Comparison of ENCODE assay signal across 7 mouse cellular contexts in genomic region chr14:100283411-100284118, GRCm38 (mm10). TPM values are rescaled to one million over a fixed set of nuclear protein-coding genes. Genes with fewer than 3 reads are reported as not detected.
A peak's percentile ranks its signal among the peaks of the same experiment; 100 is the strongest.
DNase-seq lines count a peak whose midpoint lies in the region; TF ChIP-seq lines count a peak whose summit lies in the region.

No protein-coding gene starts in this region.

- peaks cover 16% of the 10 kb centered on the region for H3K79me2 ChIP-seq in myocyte (ENCODE audit: control insufficient read depth, insufficient read depth)

- DNase-seq in ES-CJ7 (ENCODE audit: low read depth, low spot score) = peak; percentile 29
- DNase-seq in adrenal gland, postnatal 25 days = peak; percentile 26
- peak; percentile 56 for DNase-seq in forebrain, embryonic 10.5 days (ENCODE audit: extremely low spot score, low spot score)
- peak; percentile 64 for DNase-seq in hindbrain, embryonic 10.5 days (ENCODE audit: low spot score)
- peak; percentile 51 for DNase-seq in left cerebral cortex, postnatal 4 days
- DNase-seq in urinary bladder, adult 2 months (ENCODE audit: low spot score) = no peak

- intact Hi-C loops in left cerebral cortex, postnatal 4 days (cut with DNase I) = loop anchor here (2.0 kb wide), 1 partner anchor 353 kb away; no protein-coding TSS in a partner anchor

- peak overlapping the region; percentile 95 for H3K27ac ChIP-seq in forebrain, embryonic 10.5 days
- peak overlapping the region; percentile 95 for H3K27ac ChIP-seq in hindbrain, embryonic 10.5 days

- 0% methylated on average over 27 of the region's 27 CpGs for WGBS in forebrain, embryonic 10.5 days
- WGBS in hindbrain, embryonic 10.5 days = 0% methylated on average over 27 of the region's 27 CpGs

- H3K4me2 ChIP-seq in myocyte (ENCODE audit: low read depth) = peak overlapping the region; percentile 84

- H3K36me3 ChIP-seq in forebrain, embryonic 10.5 days (replicated peaks) = peaks cover 8% of the 10 kb centered on the region
- no peaks in the 10 kb centered on the region for H3K36me3 ChIP-seq in hindbrain, embryonic 10.5 days
- H3K36me3 ChIP-seq in myocyte (ENCODE audit: control insufficient read depth, insufficient read depth) = no peaks in the 10 kb centered on the region

- TF ChIP-seq POLR2A in myocyte (IDR thresholded peaks at IDR 0.05; ENCODE audit: insufficient read length, low read depth) = no peak

- peaks cover 19% of the 10 kb centered on the region for H3K27me3 ChIP-seq in forebrain, embryonic 10.5 days (ENCODE audit: poor library complexity, severe bottlenecking)
- peaks cover 20% of the 10 kb centered on the region for H3K27me3 ChIP-seq in hindbrain, embryonic 10.5 days (ENCODE audit: insufficient read depth, poor library complexity, severe bottlenecking)
- H3K27me3 ChIP-seq in myocyte (ENCODE audit: control insufficient read depth, insufficient read depth, insufficient read length) = no peaks in the 10 kb centered on the region

- H3K4me3 ChIP-seq in forebrain, embryonic 10.5 days = peak overlapping the region; percentile 72
- H3K4me3 ChIP-seq in hindbrain, embryonic 10.5 days = peak overlapping the region; percentile 69
- H3K4me3 ChIP-seq in myocyte = peak overlapping the region; percentile 84

- peak overlapping the region; percentile 24 for H3ac ChIP-seq in myocyte (ENCODE audit: control insufficient read depth, insufficient read length)

- peaks cover 47% of the 10 kb centered on the region for H3K4me1 ChIP-seq in forebrain, embryonic 10.5 days
- peaks cover 41% of the 10 kb centered on the region for H3K4me1 ChIP-seq in hindbrain, embryonic 10.5 days (replicated peaks)

- H3K9me3 ChIP-seq in forebrain, embryonic 10.5 days = peaks cover 9% of the 10 kb centered on the region
- peaks cover 7% of the 10 kb centered on the region for H3K9me3 ChIP-seq in hindbrain, embryonic 10.5 days

TF ChIP-seq in myocyte, 11 proteins besides CTCF, POLR2A, EP300 and RAD21:
- TF ChIP-seq TCF3 (IDR thresholded peaks at IDR 0.05; ENCODE audit: insufficient read length, low read depth) (no peak), USF1 (IDR thresholded peaks at IDR 0.05; ENCODE audit: low read depth) (no peak), MYOG (IDR thresholded peaks at IDR 0.05; ENCODE audit: control insufficient read depth in 1 of 3, insufficient read depth in 1 of 3, insufficient read length in 2 of 3, low read depth in 2 of 3) (no peak), MAX (IDR thresholded peaks at IDR 0.05; ENCODE audit: low read depth) (no peak), SRF (IDR thresholded peaks at IDR 0.05; ENCODE audit: control insufficient read depth, insufficient read length, low read depth) (no peak), MYOD1 (IDR thresholded peaks at IDR 0.05; ENCODE audit: control insufficient read depth in 1 of 3, insufficient read length in 2 of 3, low read depth in 2 of 3) (no peak), E2F4 (IDR thresholded peaks at IDR 0.05; ENCODE audit: insufficient read depth) (no peak), CEBPB (IDR thresholded peaks at IDR 0.05; ENCODE audit: insufficient read depth, poor library complexity, severe bottlenecking) (no peak), TCF12 (IDR thresholded peaks at IDR 0.05; ENCODE audit: insufficient read depth, poor library complexity, severe bottlenecking) (no peak)

RNA-seq across cellular contexts. Expression of gene Klf12, which starts 0.9 kb away (rescaled TPM):
- 23.1 and 34.2 TPM in 2 replicates for total RNA-seq in adrenal gland, postnatal 25 days (2021)
- polyA plus RNA-seq in forebrain, embryonic 10.5 days (2016; fragmentation: Nextera tagmentation; extraction: Ambion mirVana) = 14.2 and 16.5 TPM in 2 replicates
- 12.4 and 19.8 TPM in 2 replicates for polyA plus RNA-seq in hindbrain, embryonic 10.5 days (2016; fragmentation: Nextera tagmentation; extraction: Ambion mirVana)
- total RNA-seq in left cerebral cortex, postnatal 4 days (2021) = 10 to 100 TPM; 50.4 to 51.3 TPM
- polyA plus RNA-seq in myocyte (2012; fragmentation: generic; extraction: Trizol) = 1.4 TPM
- 1.6 and 2.6 TPM in 2 replicates for polyA plus RNA-seq in urinary bladder, adult 2 months (2012; rRNA removed)
